Mouse (Mus musculus) hematopoietic multipotent progenitor cell, adult 10-12 weeks (in vitro differentiated cells): ENCODE data around the gene Hes2. TPM values are rescaled to one million over a fixed set of nuclear protein-coding genes. Genes with fewer than 3 reads are reported as not detected.

Source experiments
- polyA plus RNA-seq: library from polyadenylated mRNA; stranded (reverse); fragments of >175 nt; gene quantifications from 2 replicates; pipeline ENCODE4 v1.2.3, GENCODE M21; 2012; ENCODE audit warnings: low replicate concordance

Gene Hes2
- 0.07 TPM in 1 of 2 replicates, not detected in the other for polyA plus RNA-seq

GRCm38 (mm10) chr4:152158585-152159284 lies at the start of gene Hes2:
Gene Hes2, plus strand, starts transcription at chr4:152158867.

GRCm38 (mm10) chr4:152115921-152116612 lies 42.6 kb upstream of the Hes2 start, which contains the start of gene Tnfrsf25:
Gene Tnfrsf25, plus strand, starts transcription at chr4:152115934.

GRCm38 (mm10) chr4:152151966-152152544 lies 6.6 kb upstream of the Hes2 start, which contains the start of gene Espn:
Gene Espn, minus strand, starts transcription at chr4:152152371.

GRCm38 (mm10) chr4:152177537-152178343 lies 19.1 kb downstream of the Hes2 start, which contains the start of gene Acot7:
Gene Acot7, plus strand, starts transcription at chr4:152178134.

Other genes starting within 250 kb of the Hes2 start
- gene Dnajc11, start 225.2 kb upstream of the Hes2 start, polyA plus RNA-seq, result 7.2 and 26.3 TPM in 2 replicates
- gene Thap3, start 169.9 kb upstream of the Hes2 start, polyA plus RNA-seq, result 57.0 and 142 TPM in 2 replicates
- 6.7 and 13.9 TPM in 2 replicates for gene Phf13, start 162.6 kb upstream of the Hes2 start, polyA plus RNA-seq
- gene Klhl21, start 150.1 kb upstream of the Hes2 start, polyA plus RNA-seq, result 14.9 and 23.9 TPM in 2 replicates
- gene Zbtb48, start 131.2 kb upstream of the Hes2 start, polyA plus RNA-seq, result 12.0 and 12.3 TPM in 2 replicates
- 0.04 and 0.08 TPM in 2 replicates for gene Tas1r1, start 120.3 kb upstream of the Hes2 start, polyA plus RNA-seq
- gene Nol9, start 119.5 kb upstream of the Hes2 start, polyA plus RNA-seq, result 22.0 and 70.0 TPM in 2 replicates
- 15.3 and 24.9 TPM in 2 replicates for gene Plekhg5, start 86.4 kb upstream of the Hes2 start, polyA plus RNA-seq
- gene Tnfrsf25, start 42.9 kb upstream of the Hes2 start, polyA plus RNA-seq, result 17.3 and 25.1 TPM in 2 replicates
- gene Espn, start 6.5 kb upstream of the Hes2 start, polyA plus RNA-seq, result 6.3 and 22.6 TPM in 2 replicates
- 12.2 and 15.4 TPM in 2 replicates for gene Acot7, start 19.3 kb downstream of the Hes2 start, polyA plus RNA-seq
- gene Gpr153, start 115.4 kb downstream of the Hes2 start, polyA plus RNA-seq, result 0.18 and 0.36 TPM in 2 replicates
- gene Hes3, start 132.8 kb downstream of the Hes2 start, polyA plus RNA-seq, result 0.15 and 0.66 TPM in 2 replicates
- gene Icmt, start 138.4 kb downstream of the Hes2 start, polyA plus RNA-seq, result 20.9 and 25.6 TPM in 2 replicates
- 0.07 TPM in 1 of 2 replicates, not detected in the other for gene Rnf207, start 160.1 kb downstream of the Hes2 start, polyA plus RNA-seq
- 30.9 and 117 TPM in 2 replicates for gene Rpl22, start 166.9 kb downstream of the Hes2 start, polyA plus RNA-seq
- 0.03 and 0.20 TPM in 2 replicates for gene Chd5, start 179.8 kb downstream of the Hes2 start, polyA plus RNA-seq